Mouse (Mus musculus) lung, embryonic 16.5 days (tissue): ENCODE results near the gene BC037034. TPM values are rescaled to one million over a fixed set of nuclear protein-coding genes. Genes with fewer than 3 reads are reported as not detected.

Source experiments
- ATAC-seq: fragments of 200-750 bp; cut with Nextera tagmentation; 2 replicates; pipeline ENCODE4 v1.8.0; 2017; ENCODE audit warnings: low read depth, mild to moderate bottlenecking, moderate library complexity
- H3K27ac ChIP-seq: fragments of 300-500 bp; sonication (generic); 2 replicates; pipeline ENCODE4 v1.5.1; 2014; ENCODE audit warnings: mild to moderate bottlenecking, control low read depth, low read length
- H3K27me3 ChIP-seq: fragments of 300-500 bp; sonication (generic); 2 replicates; pipeline ENCODE4 v1.6.1; 2014; ENCODE audit warnings: low read depth, low read length, mixed read lengths; ENCODE audit not compliant: control insufficient read depth, insufficient read depth
- H3K36me3 ChIP-seq: fragments of 300-500 bp; sonication (generic); 2 replicates; pipeline ENCODE4 v1.6.1; 2014; ENCODE audit warnings: low read length; ENCODE audit not compliant: control insufficient read depth, insufficient read depth
- H3K4me1 ChIP-seq: fragments of 300-500 bp; sonication (generic); replicated peaks from 2 replicates; pipeline ENCODE4 v1.6.1; 2014; ENCODE audit warnings: low read length, mixed read lengths; ENCODE audit not compliant: control insufficient read depth, insufficient read depth
- H3K4me2 ChIP-seq: fragments of 300-500 bp; sonication (generic); 2 replicates; pipeline ENCODE4 v1.6.1; 2014; ENCODE audit warnings: low read depth, low read length, control low read depth
- H3K4me3 ChIP-seq: fragments of 300-500 bp; sonication (generic); 2 replicates; pipeline ENCODE4 v1.5.1; 2014; ENCODE audit warnings: mild to moderate bottlenecking, low read length, control low read depth
- H3K9ac ChIP-seq: fragments of 300-500 bp; sonication (generic); 2 replicates; pipeline ENCODE4 v1.6.1; 2014; ENCODE audit warnings: low read length, control low read depth
- H3K9me3 ChIP-seq: fragments of 300-500 bp; sonication (generic); 2 replicates; pipeline ENCODE4 v1.6.1; 2016; ENCODE audit warnings: low read length; ENCODE audit not compliant: control insufficient read depth
- WGBS: fragments of 180-500 bp; shearing (Covaris S2); extraction: QIAGEN DNeasy Blood & Tissue Kit; methylation state at CpG from one replicate; pipeline ENCODE4 v1.1.7; 2014; 5-methylcytosine and 5-hydroxymethylcytosine counted together
- polyA plus RNA-seq: library from polyadenylated mRNA; unstranded; fragments of >200 nt; fragmentation: Nextera tagmentation; extraction: Ambion mirVana; gene quantifications from 2 replicates; pipeline ENCODE4 v1.2.1, GENCODE M21; 2015

BC037034 gene
- polyA plus RNA-seq, 1 experiment from 2014 or later: 3.8 TPM

- Histone ChIP-seq H3K36me3 (peaks cover 18% of the 10 kb centered on the region), H3K27ac (no peak overlapping the region), H3K4me3 (no peak overlapping the region), H3K9ac (no peak overlapping the region), H3K27me3 (no peaks in the 10 kb centered on the region), H3K9me3 (no peaks in the 10 kb centered on the region), H3K4me2 (no peak overlapping the region), H3K4me1 (peaks cover 16% of the 10 kb centered on the region)
- WGBS: 78% methylated on average over 3 of the region's 3 CpGs
- no peak for ATAC-seq
Measured at GRCm38 (mm10) chr5:138258078-138258477, 5.8 kb downstream of the BC037034 start.

GRCm38 (mm10) chr5:138257585-138257978 lies 6.3 kb downstream of the BC037034 start:
- no peak overlapping the region for H3K9ac ChIP-seq
- no peak overlapping the region for H3K27ac ChIP-seq
- no peaks in the 10 kb centered on the region for H3K9me3 ChIP-seq
- no peaks in the 10 kb centered on the region for H3K27me3 ChIP-seq
- no peak for ATAC-seq
- H3K4me2 ChIP-seq: no peak overlapping the region
- peaks cover 18% of the 10 kb centered on the region for H3K36me3 ChIP-seq
- H3K4me3 ChIP-seq: no peak overlapping the region
- 88% methylated on average over 4 of the region's 4 CpGs for WGBS
- H3K4me1 ChIP-seq: peaks cover 11% of the 10 kb centered on the region

DNA sequence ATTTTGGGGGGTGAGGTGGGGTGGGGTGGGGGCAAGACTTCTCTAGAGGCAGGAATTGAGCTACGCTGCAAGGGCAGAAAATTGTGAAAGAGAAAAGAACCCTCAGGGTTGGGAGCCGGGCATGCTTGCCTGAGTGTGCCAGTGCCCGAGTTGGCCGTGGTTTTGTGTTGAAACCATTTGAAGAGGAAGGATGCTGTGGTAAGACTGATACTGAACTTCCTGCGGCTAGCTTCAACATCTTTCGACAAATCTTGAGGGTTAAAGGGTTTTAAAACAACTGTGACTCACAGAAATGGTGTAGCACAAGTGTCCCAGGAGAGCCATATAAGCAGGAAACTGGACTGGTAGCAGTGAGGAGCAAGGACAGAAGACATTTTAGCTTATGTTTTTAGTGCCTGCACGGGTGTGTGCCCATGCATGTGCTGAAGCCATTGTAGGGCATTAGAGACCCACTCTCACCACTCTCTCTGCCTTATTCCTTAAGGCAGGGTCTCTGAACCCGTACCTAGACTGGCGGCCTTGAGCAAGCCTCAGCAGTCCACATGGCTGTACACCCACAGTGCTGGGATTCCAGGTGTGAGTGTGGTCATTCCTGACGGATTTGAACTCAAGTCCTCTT lies 6.8 kb downstream of the BC037034 start:
- Histone ChIP-seq H3K4me1 (peaks cover 6% of the 10 kb centered on the region), H3K9me3 (no peaks in the 10 kb centered on the region), H3K36me3 (peaks cover 18% of the 10 kb centered on the region), H3K27ac (no peak overlapping the region), H3K27me3 (no peaks in the 10 kb centered on the region), H3K9ac (no peak overlapping the region), H3K4me3 (no peak overlapping the region), H3K4me2 (no peak overlapping the region)
- ATAC-seq: no peak
- 87% methylated on average over 10 of the region's 10 CpGs for WGBS

- peak overlapping the region; percentile 91 for H3K4me3 ChIP-seq
- H3K4me2 ChIP-seq: peak overlapping the region; percentile 82
- ATAC-seq: no peak
- H3K9ac ChIP-seq: peak overlapping the region; percentile 84
- peak overlapping the region; percentile 76 for H3K27ac ChIP-seq
- no peaks in the 10 kb centered on the region for H3K27me3 ChIP-seq
- H3K9me3 ChIP-seq: no peaks in the 10 kb centered on the region
- peaks cover 15% of the 10 kb centered on the region for H3K36me3 ChIP-seq
- WGBS: 11% methylated on average over 7 of the region's 7 CpGs
- peaks cover 6% of the 10 kb centered on the region for H3K4me1 ChIP-seq
Measured at GRCm38 (mm10) chr5:138256094-138256467, 7.8 kb downstream of the BC037034 start.

GRCm38 (mm10) chr5:138255353-138256093 lies 8.3 kb downstream of the BC037034 start, which contains the start of gene Lamtor4:
Gene Lamtor4, plus strand, starts transcription at chr5:138255482.
- H3K4me1 ChIP-seq: peaks cover 6% of the 10 kb centered on the region
- H3K27me3 ChIP-seq: no peaks in the 10 kb centered on the region
- H3K9me3 ChIP-seq: no peaks in the 10 kb centered on the region
- H3K27ac ChIP-seq: peak within 1 kb of the TSS; percentile 76
- peaks cover 11% of the 10 kb centered on the region for H3K36me3 ChIP-seq
- peak; percentile 99 for ATAC-seq
- H3K4me2 ChIP-seq: peak within 1 kb of the TSS; percentile 82
- under 1% methylated on average over 38 of the region's 38 CpGs for WGBS
- H3K4me3 ChIP-seq: peak within 1 kb of the TSS; percentile 91
- H3K9ac ChIP-seq: peak within 1 kb of the TSS; percentile 84

DNA sequence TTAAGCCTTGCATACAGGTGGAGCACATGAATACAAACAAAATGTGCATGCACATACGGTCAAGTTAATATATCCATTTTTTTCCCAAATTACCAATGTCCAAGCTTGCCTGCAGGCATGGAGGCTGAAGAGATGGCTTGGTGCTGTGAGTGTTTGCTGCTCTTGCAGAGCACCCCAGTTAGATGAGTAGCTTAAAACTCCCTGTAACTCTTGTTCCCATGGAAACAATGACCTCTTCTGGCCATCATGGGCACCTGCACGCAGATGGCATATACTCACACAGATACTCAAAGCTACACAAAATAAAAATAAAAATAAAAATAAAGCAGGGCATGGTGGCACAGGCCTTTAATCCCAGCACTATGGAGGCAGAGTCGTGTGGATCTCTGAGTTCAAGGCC lies 10.8 kb downstream of the BC037034 start:
- ATAC-seq: no peak
- Histone ChIP-seq H3K36me3 (no peaks in the 10 kb centered on the region), H3K27me3 (no peaks in the 10 kb centered on the region), H3K4me1 (peaks cover 6% of the 10 kb centered on the region), H3K4me2 (no peak overlapping the region), H3K4me3 (no peak overlapping the region), H3K27ac (no peak overlapping the region), H3K9me3 (no peaks in the 10 kb centered on the region), H3K9ac (no peak overlapping the region)
- 86% methylated on average over 3 of the region's 3 CpGs for WGBS

DNA sequence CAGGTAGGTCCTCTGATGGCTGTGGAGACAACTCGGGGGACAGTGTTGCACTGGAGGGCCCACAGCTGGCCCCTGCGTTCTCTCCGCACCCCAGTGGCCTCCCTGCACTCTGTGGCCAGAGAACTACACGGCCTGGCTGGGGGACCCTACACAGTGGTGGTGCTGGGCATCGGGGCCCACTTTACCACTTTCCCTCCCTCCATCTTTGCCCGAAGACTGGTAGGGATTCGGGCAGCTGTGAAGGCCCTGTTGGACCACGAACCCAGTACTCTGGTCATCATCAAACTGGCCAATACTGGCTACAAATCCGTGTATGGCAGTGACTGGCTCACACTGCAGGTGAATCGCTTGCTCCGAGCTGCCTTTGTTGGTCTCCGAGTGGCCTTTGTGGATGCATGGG lies 12.7 kb downstream of the BC037034 start:
- H3K27ac ChIP-seq: no peak overlapping the region
- H3K4me2 ChIP-seq: no peak overlapping the region
- no peaks in the 10 kb centered on the region for H3K36me3 ChIP-seq
- H3K9me3 ChIP-seq: no peaks in the 10 kb centered on the region
- WGBS: 80% methylated on average over 12 of the region's 12 CpGs
- no peaks in the 10 kb centered on the region for H3K27me3 ChIP-seq
- H3K9ac ChIP-seq: no peak overlapping the region
- no peak for ATAC-seq
- peaks cover 2% of the 10 kb centered on the region for H3K4me1 ChIP-seq
- no peak overlapping the region for H3K4me3 ChIP-seq

DNA sequence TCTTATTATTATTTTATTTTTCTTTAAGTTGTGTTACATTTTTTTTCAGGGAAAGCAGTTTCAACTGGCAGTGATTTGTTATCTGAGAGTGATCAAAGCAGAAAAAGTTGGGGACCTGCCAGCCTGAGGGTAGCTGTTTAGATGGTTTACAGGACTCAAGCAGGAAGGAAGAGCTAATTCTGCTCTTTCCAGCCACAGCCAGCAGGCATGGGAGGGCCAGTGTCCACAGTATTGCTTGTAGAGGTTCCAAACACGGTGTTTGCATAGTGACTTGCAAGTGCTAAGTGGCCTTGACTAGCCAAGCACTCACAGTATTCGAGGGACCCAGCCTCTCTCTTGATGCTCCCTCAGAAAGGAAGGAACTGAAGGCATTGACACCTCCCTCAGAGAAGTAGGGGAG lies 22.3 kb downstream of the BC037034 start:
- Histone ChIP-seq H3K27me3 (no peaks in the 10 kb centered on the region), H3K9me3 (no peaks in the 10 kb centered on the region), H3K36me3 (no peaks in the 10 kb centered on the region), H3K27ac (no peak overlapping the region), H3K4me3 (no peak overlapping the region), H3K9ac (no peak overlapping the region), H3K4me2 (no peak overlapping the region), H3K4me1 (no peaks in the 10 kb centered on the region)
- 7% methylated on average over 2 of the region's 2 CpGs for WGBS
- ATAC-seq: no peak

- Histone ChIP-seq H3K4me3 (no peak overlapping the region), H3K4me2 (no peak overlapping the region), H3K9me3 (no peaks in the 10 kb centered on the region), H3K4me1 (no peaks in the 10 kb centered on the region), H3K27ac (no peak overlapping the region), H3K36me3 (no peaks in the 10 kb centered on the region), H3K9ac (no peak overlapping the region), H3K27me3 (no peaks in the 10 kb centered on the region)
- ATAC-seq: no peak
Measured at GRCm38 (mm10) chr5:138234224-138234623, 29.6 kb downstream of the BC037034 start.
